Mouse (Mus musculus) fibroblast of lung, adult 2 months (primary cell): ENCODE data around the gene Nxph4.

Source experiments
- DNase-seq: peaks from one replicate; pipeline ENCODE4 v3.0.0-alpha.2; 2011; ENCODE audit warnings: low read depth

Gene Nxph4

GRCm38 (mm10) chr10:127488856-127489255 is 45.5 kb downstream of the Nxph4 start:
- no peak for DNase-seq

GRCm38 (mm10) chr10:127485235-127485634 is 49.1 kb downstream of the Nxph4 start:
- no peak for DNase-seq

GRCm38 (mm10) chr10:127480833-127481813 is 53.2 kb downstream of the Nxph4 start:
- peak; percentile 67 for DNase-seq

- no peak for DNase-seq
Observed at GRCm38 (mm10) chr10:127479131-127479530, 55.2 kb downstream of the Nxph4 start.

GRCm38 (mm10) chr10:127477301-127477700 is 57.1 kb downstream of the Nxph4 start:
- no peak for DNase-seq

- DNase-seq = no peak
Observed at GRCm38 (mm10) chr10:127476541-127476940, 57.8 kb downstream of the Nxph4 start.
